Mouse (Mus musculus) splenic B cell, adult 2 months (primary cell): ENCODE data around the gene Smco2.

Experiments
- DNase-seq: peaks from one replicate; pipeline ENCODE4 v3.0.0-alpha.2; 2011; ENCODE audit warnings: low read depth, low spot score
- H3K27me3 ChIP-seq: 2 replicates; pipeline ENCODE4 v1.6.1; 2012; ENCODE audit warnings: mild to moderate bottlenecking, low read length, moderate library complexity, mixed read lengths; ENCODE audit not compliant: control insufficient read depth, poor library complexity, insufficient read depth, severe bottlenecking
- H3K36me3 ChIP-seq: 2 replicates; pipeline ENCODE4 v1.6.1; 2012; ENCODE audit warnings: mild to moderate bottlenecking, low read length, moderate library complexity, mixed read lengths; ENCODE audit not compliant: control insufficient read depth, poor library complexity, insufficient read depth, severe bottlenecking

Smco2 gene

DNA sequence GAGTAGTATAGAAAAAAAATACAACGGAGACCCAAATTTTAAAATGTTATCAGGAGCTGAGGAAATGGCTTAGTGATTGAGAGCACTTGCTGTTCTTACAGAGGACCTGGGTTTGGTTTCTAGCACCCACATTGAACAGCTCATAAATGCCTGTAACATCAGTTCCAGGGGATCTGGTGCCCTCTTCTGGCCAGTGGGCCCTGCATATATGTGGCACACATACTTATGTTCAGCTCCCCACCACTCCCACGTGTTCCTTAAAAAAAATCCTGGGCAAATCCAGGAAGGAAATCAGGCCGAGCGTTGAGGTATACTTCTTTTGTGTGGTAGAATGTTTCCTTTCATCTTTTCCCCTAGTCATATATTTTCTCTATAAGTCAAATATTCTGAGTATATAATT lies 52.0 kb downstream of the Smco2 start:
- no peaks in the 10 kb centered on the region for H3K27me3 ChIP-seq
- DNase-seq = no peak
- no peaks in the 10 kb centered on the region for H3K36me3 ChIP-seq

DNA sequence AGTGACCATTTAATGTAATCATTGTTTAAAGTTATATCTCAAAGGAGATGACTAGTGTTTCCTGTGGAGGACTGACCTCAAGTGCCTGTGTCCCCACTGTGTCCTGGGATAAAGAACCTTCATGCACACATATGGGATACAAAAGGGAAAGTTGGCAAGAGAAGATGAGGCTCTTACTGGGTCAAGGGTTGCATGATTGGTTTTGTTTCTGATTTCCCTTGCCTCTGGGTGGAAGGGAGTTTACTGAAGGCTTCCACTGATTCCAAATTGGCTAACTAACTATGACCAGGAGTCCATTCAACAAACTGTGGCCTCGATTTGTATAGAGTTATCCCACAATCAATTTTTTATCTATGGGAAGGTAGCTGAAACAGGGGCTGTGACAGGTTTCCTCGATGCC lies 53.7 kb downstream of the Smco2 start:
- H3K27me3 ChIP-seq = no peaks in the 10 kb centered on the region
- no peaks in the 10 kb centered on the region for H3K36me3 ChIP-seq
- DNase-seq = no peak

GRCm38 (mm10) chr6:146904707-146905106 lies 54.8 kb downstream of the Smco2 start:
- Histone ChIP-seq H3K27me3 (no peaks in the 10 kb centered on the region), H3K36me3 (no peaks in the 10 kb centered on the region)
- no peak for DNase-seq

GRCm38 (mm10) chr6:146906000-146906786 lies 56.3 kb downstream of the Smco2 start:
- DNase-seq = no peak
- Histone ChIP-seq H3K36me3 (no peaks in the 10 kb centered on the region), H3K27me3 (no peaks in the 10 kb centered on the region)

GRCm38 (mm10) chr6:146907061-146907794 lies 57.3 kb downstream of the Smco2 start:
- no peaks in the 10 kb centered on the region for H3K36me3 ChIP-seq
- H3K27me3 ChIP-seq = no peaks in the 10 kb centered on the region
- DNase-seq = no peak

- no peaks in the 10 kb centered on the region for H3K27me3 ChIP-seq
- no peak for DNase-seq
Observed at GRCm38 (mm10) chr6:146907795-146908190, 57.9 kb downstream of the Smco2 start.

DNA sequence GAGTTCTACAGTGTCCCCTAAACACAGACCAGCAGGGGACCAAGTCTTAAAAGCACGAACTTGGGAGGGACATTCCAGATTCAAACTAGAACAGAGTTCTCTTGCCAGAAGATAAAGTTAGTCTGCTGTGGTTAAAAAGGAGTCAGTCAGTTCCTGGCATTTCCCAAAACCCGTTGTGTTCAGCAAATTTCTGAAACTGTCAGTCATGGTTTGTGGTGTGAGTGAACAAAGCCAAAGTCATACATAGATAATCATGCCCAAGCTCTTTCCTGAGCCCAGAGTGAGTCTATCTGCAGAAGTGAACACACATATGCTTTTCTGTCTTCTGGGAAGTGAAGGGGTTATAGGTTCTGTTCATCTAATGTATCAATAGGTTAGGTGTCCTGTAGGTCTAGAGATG lies 58.9 kb downstream of the Smco2 start:
- no peak for DNase-seq

More at GRCm38 (mm10) chr6:146907795-146908190, 57.9 kb downstream of the Smco2 start:
- H3K36me3 ChIP-seq = no peaks in the 10 kb centered on the region

DNA sequence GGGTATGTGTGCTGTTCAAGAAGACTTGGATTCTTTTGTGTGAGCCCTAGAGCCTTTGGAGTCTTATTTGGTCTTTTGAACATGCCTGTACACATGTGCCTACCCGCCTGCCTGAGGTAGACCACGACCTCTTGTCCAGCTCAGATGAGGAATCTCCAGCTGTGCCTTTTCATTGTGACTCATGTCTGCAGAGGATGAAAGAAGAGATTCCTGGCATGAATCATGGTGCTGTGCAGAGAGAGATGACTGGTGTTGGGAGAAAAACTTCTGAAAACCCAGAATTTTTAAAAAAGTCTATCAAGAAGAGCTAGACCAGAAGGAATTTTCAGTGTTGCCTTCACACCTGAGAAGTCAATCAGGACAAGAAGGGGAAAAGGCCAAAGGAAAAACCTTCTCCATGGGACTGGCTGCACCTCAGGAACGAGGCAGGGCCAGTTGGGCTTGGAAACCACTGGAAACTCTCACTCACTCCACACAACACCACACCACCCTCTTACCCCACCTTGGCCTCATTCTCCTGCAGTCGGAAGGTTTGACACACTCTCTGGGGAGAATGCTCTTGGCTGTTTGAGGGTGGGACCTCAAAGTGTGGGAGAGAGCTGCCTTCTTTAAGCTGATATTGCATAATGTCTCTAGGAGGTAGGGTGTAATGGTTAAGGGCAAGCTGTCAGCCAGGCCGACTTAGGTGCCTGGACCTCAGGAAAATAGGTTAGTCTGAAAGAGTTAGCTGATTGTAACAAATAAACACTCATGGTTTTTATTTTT lies 60.0 kb downstream of the Smco2 start:
- DNase-seq = no peak
- no peaks in the 10 kb centered on the region for H3K27me3 ChIP-seq
- H3K36me3 ChIP-seq = no peaks in the 10 kb centered on the region

More for the DNA sequence above, 58.9 kb downstream of the Smco2 start:
- H3K36me3 ChIP-seq = no peaks in the 10 kb centered on the region
- no peaks in the 10 kb centered on the region for H3K27me3 ChIP-seq

- H3K36me3 ChIP-seq = no peaks in the 10 kb centered on the region
- no peaks in the 10 kb centered on the region for H3K27me3 ChIP-seq
- no peak for DNase-seq
Observed at GRCm38 (mm10) chr6:146910801-146911200, 60.9 kb downstream of the Smco2 start.

DNA sequence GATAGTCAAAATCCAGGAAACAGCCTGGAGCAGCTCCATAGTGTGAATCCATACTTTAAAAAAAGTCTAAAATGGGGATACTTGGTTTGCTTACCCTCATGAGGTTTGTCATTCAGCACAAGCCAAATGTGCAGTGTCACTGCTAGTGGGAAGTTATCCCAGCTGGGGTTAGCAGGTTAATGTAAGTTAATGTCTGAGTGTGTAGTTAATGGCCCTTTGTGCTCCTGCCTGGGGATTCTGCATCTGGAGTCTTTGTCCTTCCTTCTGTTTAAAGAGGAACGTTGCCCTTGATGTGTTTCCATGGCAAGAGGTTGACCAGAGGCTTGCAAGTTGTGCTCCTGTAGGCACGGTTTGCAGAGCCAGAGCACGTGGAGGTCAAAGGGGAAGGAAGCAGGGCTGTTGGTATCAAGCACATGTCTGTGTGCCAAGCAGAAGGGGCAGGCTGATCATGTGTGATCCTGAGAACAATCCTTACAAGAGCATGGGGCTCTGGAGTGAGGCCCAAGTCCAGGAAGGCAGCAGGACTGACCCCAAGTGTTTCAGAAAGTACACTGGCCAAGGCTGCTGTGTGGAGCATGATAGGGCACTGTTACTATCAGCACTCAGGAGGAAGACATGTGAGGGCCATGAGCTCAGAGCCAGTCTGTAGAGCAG lies 63.1 kb downstream of the Smco2 start:
- no peaks in the 10 kb centered on the region for H3K27me3 ChIP-seq
- no peaks in the 10 kb centered on the region for H3K36me3 ChIP-seq
- no peak for DNase-seq

- no peaks in the 10 kb centered on the region for H3K27me3 ChIP-seq
- no peak for DNase-seq
- H3K36me3 ChIP-seq = no peaks in the 10 kb centered on the region
Observed at GRCm38 (mm10) chr6:146913489-146914198, 63.7 kb downstream of the Smco2 start.

DNA sequence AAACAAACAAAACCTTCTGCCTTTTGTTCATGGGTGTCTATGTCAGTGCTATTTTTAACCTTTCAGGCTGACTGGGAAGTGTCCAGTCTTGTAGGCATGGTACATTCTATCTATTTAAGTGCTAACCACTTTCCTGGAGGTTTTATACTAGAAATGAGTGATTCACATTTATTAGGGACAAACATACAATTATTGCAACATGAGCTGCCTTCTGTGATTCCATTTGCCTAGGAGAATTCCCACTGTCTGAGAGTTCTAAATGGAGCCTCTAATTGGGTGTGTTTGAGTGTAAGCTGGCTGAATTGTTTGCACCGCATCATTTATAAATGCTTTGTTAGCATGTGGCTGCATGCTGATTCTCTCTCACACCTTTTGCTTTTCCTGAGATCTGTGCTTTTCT lies 65.9 kb downstream of the Smco2 start:
- Histone ChIP-seq H3K27me3 (no peaks in the 10 kb centered on the region), H3K36me3 (no peaks in the 10 kb centered on the region)
- DNase-seq = no peak

DNA sequence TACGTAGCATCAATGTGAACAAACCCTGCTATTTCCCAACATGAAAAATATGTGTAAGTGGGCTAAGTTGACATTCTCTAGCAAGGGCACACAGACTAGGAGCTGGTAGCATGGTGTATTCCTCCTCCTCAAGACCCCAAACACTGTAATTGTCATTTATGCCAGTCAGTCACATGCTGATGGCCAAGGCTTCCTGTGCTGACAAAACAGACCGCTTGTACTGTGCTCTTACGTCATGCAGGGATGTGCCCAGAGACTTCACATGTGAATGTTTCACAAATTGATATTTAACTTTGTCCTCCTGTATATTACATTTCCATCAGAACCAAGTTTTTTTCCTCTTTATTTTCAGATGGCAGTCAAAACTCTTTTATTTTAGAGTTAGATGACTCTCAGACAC lies 67.5 kb downstream of the Smco2 start:
- no peaks in the 10 kb centered on the region for H3K27me3 ChIP-seq
- no peak for DNase-seq
- H3K36me3 ChIP-seq = no peaks in the 10 kb centered on the region

GRCm38 (mm10) chr6:146918341-146918740 lies 68.4 kb downstream of the Smco2 start:
- no peak for DNase-seq
- no peaks in the 10 kb centered on the region for H3K36me3 ChIP-seq
- H3K27me3 ChIP-seq = no peaks in the 10 kb centered on the region
